Mouse (Mus musculus): ENCODE data around the gene Pfdn5. TPM values are rescaled to one million over a fixed set of nuclear protein-coding genes. Genes with fewer than 3 reads are reported as not detected.

Pfdn5 gene
- total RNA-seq (2023), result 483 TPM

DNA sequence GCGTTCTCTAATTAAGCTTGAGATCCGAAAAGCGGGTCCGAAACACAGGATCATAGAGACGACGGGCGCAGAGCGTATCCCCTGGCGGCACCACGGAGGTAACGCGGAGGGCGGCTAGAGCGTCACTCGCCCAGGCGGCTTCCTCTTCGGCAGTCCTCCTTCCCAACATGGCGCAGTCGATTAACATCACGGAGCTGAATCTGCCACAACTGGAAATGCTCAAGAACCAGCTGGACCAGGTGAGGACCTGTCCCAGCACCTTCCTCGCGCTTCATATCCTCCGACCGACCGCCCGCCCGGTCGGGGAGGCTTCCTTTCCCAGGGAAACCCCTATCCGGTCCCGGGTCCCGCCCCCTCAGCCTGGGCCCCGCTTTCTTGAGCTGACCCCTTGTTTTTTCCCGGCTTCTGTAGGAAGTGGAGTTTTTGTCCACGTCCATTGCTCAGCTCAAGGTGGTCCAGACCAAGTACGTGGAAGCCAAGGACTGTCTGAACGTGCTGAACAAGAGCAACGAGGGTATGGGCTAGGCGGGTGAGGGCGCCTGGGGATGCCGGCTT, at the start of gene Pfdn5:
Pfdn5 (plus strand) TSS at position 95 of the 555 bp plus-strand sequence.

GRCm38 (mm10) chr15:102279092-102279782, 46.7 kb upstream of the Pfdn5 start, which contains the start of gene Mfsd5:
Mfsd5 (plus strand) TSS chr15:102279454.

DNA sequence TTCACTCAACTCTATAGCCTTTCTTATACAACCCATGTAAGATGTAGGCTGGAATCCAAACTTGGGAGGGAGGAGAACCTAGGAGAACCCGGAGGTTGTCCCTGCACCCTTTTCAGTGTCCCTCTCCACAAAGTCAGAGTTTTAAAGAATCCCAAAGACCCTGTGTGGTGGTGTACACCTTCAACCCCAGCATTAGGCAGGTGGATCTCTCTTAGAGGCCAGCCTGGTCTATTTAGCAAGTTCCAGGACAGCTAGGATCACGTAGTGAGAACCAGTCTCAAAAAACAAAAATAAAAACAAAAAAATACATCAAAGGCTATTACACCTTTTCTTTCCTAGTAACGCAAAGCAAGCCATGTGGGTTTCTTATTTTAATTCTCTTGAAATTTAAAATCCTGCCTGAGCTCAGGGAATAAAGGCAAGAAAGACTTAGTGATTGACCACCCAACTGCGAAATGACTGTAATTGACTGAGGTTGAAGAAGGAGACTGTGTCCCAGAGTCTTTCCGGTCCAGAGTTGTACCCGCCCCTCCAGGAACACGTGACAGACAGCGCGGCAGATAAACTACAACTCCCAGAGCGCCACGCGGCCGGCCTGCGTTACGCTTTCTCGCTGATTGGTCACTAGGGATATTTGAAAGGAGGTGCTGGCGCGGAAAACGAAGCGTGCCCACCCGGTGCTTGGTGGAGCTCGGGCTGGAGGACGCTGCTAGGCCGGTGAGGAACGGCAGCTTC, 30.1 kb upstream of the Pfdn5 start, which contains the start of gene Espl1:
Espl1 (plus strand) TSS at position 634 of the 735 bp plus-strand sequence.

GRCm38 (mm10) chr15:102331610-102332015, 5.7 kb downstream of the Pfdn5 start, which contains the start of gene Myg1:
Myg1 (plus strand) TSS chr15:102331709.

GRCm38 (mm10) chr15:102350138-102350941, 24.4 kb downstream of the Pfdn5 start, which contains the start of gene Aaas:
Aaas (minus strand) TSS chr15:102350771.

GRCm38 (mm10) chr15:102366733-102367344, 40.9 kb downstream of the Pfdn5 start, which contains the start of gene Sp7:
Sp7 (minus strand) TSS chr15:102367182.

Other genes starting within 250 kb of the Pfdn5 start
- 2.1 TPM for gene Tns2, start 225.7 kb upstream of the Pfdn5 start, total RNA-seq (2023)
- gene Spryd3, start 189.9 kb upstream of the Pfdn5 start, total RNA-seq (2023), result 36.0 TPM
- gene Igfbp6, start 181.8 kb upstream of the Pfdn5 start, total RNA-seq (2023), result not detected
- gene Soat2, start 175.6 kb upstream of the Pfdn5 start, total RNA-seq (2023), result 1.1 TPM
- gene Zfp740, start 122.9 kb upstream of the Pfdn5 start, total RNA-seq (2023), result 130 TPM
- gene Csad, start 121.4 kb upstream of the Pfdn5 start, total RNA-seq (2023), result 14.5 TPM
- gene Itgb7, start 94.2 kb upstream of the Pfdn5 start, total RNA-seq (2023), result 572 TPM
- 20.6 TPM for gene Rarg, start 68.6 kb upstream of the Pfdn5 start, total RNA-seq (2023)
- not detected for gene Gm9918, start 55.6 kb upstream of the Pfdn5 start, total RNA-seq (2023)
- 28.3 TPM for gene Mfsd5, start 46.7 kb upstream of the Pfdn5 start, total RNA-seq (2023)
- gene Espl1, start 29.9 kb upstream of the Pfdn5 start, total RNA-seq (2023), result 3.8 TPM
- 52.7 TPM for gene Myg1, start 5.6 kb downstream of the Pfdn5 start, total RNA-seq (2023)
- gene Aaas, start 24.7 kb downstream of the Pfdn5 start, total RNA-seq (2023), result 43.6 TPM
- not detected for gene Sp7, start 41.1 kb downstream of the Pfdn5 start, total RNA-seq (2023)
- gene Sp1, start 80.0 kb downstream of the Pfdn5 start, total RNA-seq (2023), result 134 TPM
- gene Amhr2, start 119.3 kb downstream of the Pfdn5 start, total RNA-seq (2023), result 0.70 TPM
- 54.2 TPM for gene Prr13, start 132.9 kb downstream of the Pfdn5 start, total RNA-seq (2023)
- gene Pcbp2, start 144.4 kb downstream of the Pfdn5 start, total RNA-seq (2023), result 785 TPM
- 43.5 TPM for gene Gm10337, start 177.6 kb downstream of the Pfdn5 start, total RNA-seq (2023)
- 3.7 TPM for gene Map3k12, start 190.9 kb downstream of the Pfdn5 start, total RNA-seq (2023)
- gene Tarbp2, start 192.1 kb downstream of the Pfdn5 start, total RNA-seq (2023), result 55.4 TPM
- gene Npff, start 198.8 kb downstream of the Pfdn5 start, total RNA-seq (2023), result 24.7 TPM

Measured in CD4-positive naive resting alpha-beta T cell, adult 76 days (primary cell).